Mouse (Mus musculus) neural tube, embryonic 14.5 days (tissue): ENCODE measurements around the gene Tnfsf15. TPM values are rescaled to one million over a fixed set of nuclear protein-coding genes. Genes with fewer than 3 reads are reported as not detected.

Source experiments
- ATAC-seq: fragments of 200-750 bp; cut with Nextera tagmentation; 2 replicates; pipeline ENCODE4 v1.8.0; 2017; ENCODE audit warnings: low read depth, mild to moderate bottlenecking, moderate TSS enrichment, moderate library complexity
- H3K27ac ChIP-seq: fragments of 300-500 bp; sonication (generic); 2 replicates; pipeline ENCODE4 v1.5.1; 2014; ENCODE audit warnings: low read depth, mild to moderate bottlenecking, control low read depth, low read length, moderate library complexity, mixed read lengths
- H3K27me3 ChIP-seq: fragments of 300-500 bp; sonication (generic); 2 replicates; pipeline ENCODE4 v1.6.1; 2014; ENCODE audit warnings: low read length; ENCODE audit not compliant: control insufficient read depth, insufficient read depth
- H3K36me3 ChIP-seq: fragments of 300-500 bp; sonication (generic); 2 replicates; pipeline ENCODE4 v1.6.1; 2014; ENCODE audit warnings: low read length, mixed read lengths; ENCODE audit not compliant: control insufficient read depth, insufficient read depth
- H3K4me1 ChIP-seq: fragments of 300-500 bp; sonication (generic); 2 replicates; pipeline ENCODE4 v1.6.1; 2014; ENCODE audit warnings: low read length; ENCODE audit not compliant: control insufficient read depth, insufficient read depth
- H3K4me2 ChIP-seq: fragments of 300-500 bp; sonication (generic); 2 replicates; pipeline ENCODE4 v1.6.1; 2014; ENCODE audit warnings: mild to moderate bottlenecking, low read depth, low read length, control low read depth
- H3K4me3 ChIP-seq: fragments of 300-500 bp; sonication (generic); 2 replicates; pipeline ENCODE4 v1.5.1; 2014; ENCODE audit warnings: low read depth, low read length, control low read depth, mixed read lengths
- H3K9ac ChIP-seq: fragments of 300-500 bp; sonication (generic); replicated peaks from 2 replicates; pipeline ENCODE4 v1.6.1; 2014; ENCODE audit warnings: low read depth, mild to moderate bottlenecking, control low read depth, low read length, mixed read lengths
- H3K9me3 ChIP-seq: fragments of 300-500 bp; sonication (generic); 2 replicates; pipeline ENCODE4 v1.6.1; 2016; ENCODE audit warnings: low read length; ENCODE audit not compliant: control insufficient read depth
- WGBS: fragments of 180-500 bp; shearing (Covaris S2); extraction: QIAGEN DNeasy Blood & Tissue Kit; methylation state at CpG from one replicate; pipeline ENCODE4 v1.1.7; 2014; 5-methylcytosine and 5-hydroxymethylcytosine counted together
- polyA plus RNA-seq: library from polyadenylated mRNA; unstranded; fragments of >200 nt; fragmentation: Nextera tagmentation; extraction: Ambion mirVana; gene quantifications from 2 replicates; pipeline ENCODE4 v1.2.1, GENCODE M21; 2014

Tnfsf15 gene
- polyA plus RNA-seq, 1 experiment from 2014 or later: not detected

DNA sequence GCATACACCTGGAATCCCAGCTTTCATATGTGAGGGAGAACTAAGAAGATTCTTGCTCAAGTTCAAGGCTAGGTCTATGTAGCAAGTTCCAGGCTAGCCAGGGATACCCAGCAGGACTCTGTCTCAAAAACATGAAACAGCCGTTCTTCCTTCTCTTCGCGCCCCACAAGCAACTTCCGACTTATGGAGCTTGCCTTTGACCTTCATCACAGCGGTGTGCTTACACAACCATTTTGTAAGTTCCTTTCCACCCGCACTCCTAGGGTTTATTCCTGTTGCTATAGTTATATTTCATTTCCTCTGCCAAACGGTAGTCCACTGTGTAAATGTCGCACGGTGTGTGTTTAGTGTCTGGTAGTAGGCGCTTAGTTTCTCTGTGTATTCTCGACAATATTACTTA lies 61.9 kb downstream of the Tnfsf15 start:
- no peak for ATAC-seq
- 74% methylated on average over 11 of the region's 11 CpGs for WGBS
- Histone ChIP-seq H3K9ac (no peak overlapping the region), H3K36me3 (no peaks in the 10 kb centered on the region), H3K4me3 (no peak overlapping the region), H3K4me1 (no peaks in the 10 kb centered on the region), H3K9me3 (no peaks in the 10 kb centered on the region), H3K27me3 (no peaks in the 10 kb centered on the region), H3K27ac (no peak overlapping the region), H3K4me2 (no peak overlapping the region)

DNA sequence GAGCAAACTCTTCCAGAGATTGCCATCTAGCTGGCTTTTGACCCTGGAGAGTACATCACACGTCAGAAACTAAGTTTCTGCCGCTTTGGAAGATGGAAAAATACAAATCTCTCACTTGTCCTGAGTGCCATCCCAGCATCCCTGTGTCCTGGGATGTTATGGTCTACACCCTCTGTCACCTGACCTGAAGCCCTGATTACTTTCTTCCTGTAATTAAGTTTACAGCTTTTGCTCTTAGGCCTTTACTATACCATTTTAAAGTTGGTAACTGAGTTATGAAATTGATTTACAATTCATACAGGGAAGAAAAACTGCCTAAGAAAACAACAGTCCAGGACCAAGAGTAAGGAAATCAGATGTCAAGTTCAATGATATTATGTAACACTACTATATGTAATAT lies 62.5 kb downstream of the Tnfsf15 start:
- Histone ChIP-seq H3K9me3 (no peaks in the 10 kb centered on the region), H3K4me2 (no peak overlapping the region), H3K27ac (no peak overlapping the region), H3K4me3 (no peak overlapping the region), H3K27me3 (no peaks in the 10 kb centered on the region), H3K36me3 (no peaks in the 10 kb centered on the region), H3K9ac (no peak overlapping the region), H3K4me1 (no peaks in the 10 kb centered on the region)
- WGBS: 90% methylated on average over 2 of the region's 2 CpGs
- ATAC-seq: no peak

DNA sequence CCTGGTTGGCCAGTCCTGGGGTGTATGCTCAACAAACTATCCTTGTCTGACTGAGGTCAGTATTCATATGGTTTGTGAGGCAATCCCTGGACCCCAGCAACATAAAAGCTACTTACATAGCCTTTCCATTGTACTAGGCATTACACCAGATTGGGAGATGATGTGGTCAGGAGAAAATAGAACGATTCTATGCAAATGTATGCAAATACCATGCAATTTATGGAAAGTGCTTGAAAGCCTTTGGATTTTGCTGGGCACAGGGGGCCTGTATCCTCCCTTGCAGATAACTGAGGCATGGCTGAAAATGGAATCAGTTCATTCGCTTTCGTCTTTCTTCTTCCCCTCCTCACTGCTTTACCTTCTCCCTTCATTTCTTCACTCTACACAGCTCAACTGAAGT lies 63.4 kb downstream of the Tnfsf15 start:
- H3K4me1 ChIP-seq: no peaks in the 10 kb centered on the region
- no peaks in the 10 kb centered on the region for H3K9me3 ChIP-seq
- WGBS: 72% methylated on average over 3 of the region's 3 CpGs
- H3K36me3 ChIP-seq: no peaks in the 10 kb centered on the region
- H3K4me2 ChIP-seq: no peak overlapping the region
- no peak for ATAC-seq
- H3K4me3 ChIP-seq: no peak overlapping the region
- no peak overlapping the region for H3K9ac ChIP-seq
- no peak overlapping the region for H3K27ac ChIP-seq
- no peaks in the 10 kb centered on the region for H3K27me3 ChIP-seq

Other genes starting within 250 kb of the Tnfsf15 start
- gene Whrn, start 249.1 kb downstream of the Tnfsf15 start, polyA plus RNA-seq: 4.0 and 6.2 TPM in 2 replicates
- gene Atp6v1g1, start 200.3 kb downstream of the Tnfsf15 start, polyA plus RNA-seq: 431 and 462 TPM in 2 replicates
- 3.4 and 4.6 TPM in 2 replicates for gene Tmem268, start 186.3 kb downstream of the Tnfsf15 start, polyA plus RNA-seq
- gene Gm11213, start 139.9 kb downstream of the Tnfsf15 start, polyA plus RNA-seq: not detected in 2 replicates
- gene Tex48, start 122.7 kb downstream of the Tnfsf15 start, polyA plus RNA-seq: not detected in 2 replicates
- gene Gm11214, start 81.7 kb downstream of the Tnfsf15 start, polyA plus RNA-seq: not detected in 2 replicates
- not detected in 2 replicates for gene Tnfsf8, start 116.2 kb upstream of the Tnfsf15 start, polyA plus RNA-seq